Mouse (Mus musculus): ENCODE measurements around the gene Coasy.
A peak's percentile ranks its signal among the peaks of the same experiment; 100 is the strongest.

The Coasy gene

GRCm38 (mm10) chr11:101082208-101083082, at the start of gene Coasy:
TSS of gene Coasy (plus strand) at chr11:101082565.
- DNase-seq (ENCODE audit: low spot score) = peak; percentile 80

DNA sequence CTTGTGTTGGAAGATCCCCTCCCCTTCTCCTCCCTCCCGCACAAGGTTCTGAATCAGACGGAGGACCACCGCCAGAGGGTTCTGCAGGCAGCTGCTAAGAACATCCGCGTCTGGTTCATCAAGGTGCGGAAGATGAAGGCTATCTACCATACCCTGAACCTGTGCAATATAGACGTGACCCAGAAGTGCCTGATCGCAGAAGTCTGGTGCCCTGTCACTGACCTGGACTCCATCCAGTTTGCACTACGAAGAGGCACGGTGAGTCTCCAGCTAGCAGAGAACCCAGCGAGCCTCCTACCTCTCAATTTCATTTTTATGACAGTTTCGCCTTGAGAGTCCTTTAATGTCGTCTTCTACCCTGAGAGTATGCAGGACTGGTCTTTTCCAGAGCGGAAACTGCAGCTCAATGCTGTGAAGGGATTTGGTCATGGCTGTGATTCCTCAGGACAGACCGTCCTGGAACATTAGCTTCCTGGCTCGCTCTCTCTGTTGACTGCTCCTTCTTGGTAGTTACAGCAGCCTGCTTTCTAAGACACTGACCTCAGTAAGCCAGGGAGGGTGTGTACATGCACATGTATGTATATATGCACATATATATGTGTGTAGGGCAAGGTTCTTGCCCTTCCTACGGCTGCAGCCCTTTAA, 48.4 kb upstream of the Coasy start:
- DNase-seq (ENCODE audit: low spot score) = no peak

GRCm38 (mm10) chr11:101034614-101035327, 47.6 kb upstream of the Coasy start:
- peak; percentile 70 for DNase-seq (ENCODE audit: low spot score)

- no peak for DNase-seq (ENCODE audit: low spot score)
Measured at GRCm38 (mm10) chr11:101035328-101035695, 47.1 kb upstream of the Coasy start.

GRCm38 (mm10) chr11:101037795-101038194, 44.6 kb upstream of the Coasy start:
- no peak for DNase-seq (ENCODE audit: low spot score)

GRCm38 (mm10) chr11:101045826-101046225, 36.5 kb upstream of the Coasy start:
- DNase-seq (ENCODE audit: low spot score) = no peak

DNA sequence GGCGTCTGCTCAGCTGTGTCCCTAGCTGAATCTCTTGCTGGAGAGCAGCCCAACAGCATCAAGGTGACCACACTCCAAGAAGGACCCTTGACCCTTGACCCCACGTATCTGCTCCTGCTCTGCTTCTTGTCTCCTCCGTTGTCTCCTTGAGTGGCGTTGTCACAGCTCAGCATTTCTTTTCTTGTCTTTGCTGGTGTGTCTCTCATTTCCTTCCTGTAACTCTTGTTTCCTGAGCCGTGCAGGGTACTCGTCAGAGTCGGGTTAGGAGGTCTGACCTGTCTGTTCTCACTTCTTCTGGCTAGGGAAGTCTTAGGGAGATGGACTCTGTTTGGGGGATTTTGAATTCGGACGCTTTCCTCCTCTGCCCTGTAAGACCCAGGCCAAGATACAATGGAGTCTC, 35.9 kb upstream of the Coasy start:
- no peak for DNase-seq (ENCODE audit: low spot score)

DNA sequence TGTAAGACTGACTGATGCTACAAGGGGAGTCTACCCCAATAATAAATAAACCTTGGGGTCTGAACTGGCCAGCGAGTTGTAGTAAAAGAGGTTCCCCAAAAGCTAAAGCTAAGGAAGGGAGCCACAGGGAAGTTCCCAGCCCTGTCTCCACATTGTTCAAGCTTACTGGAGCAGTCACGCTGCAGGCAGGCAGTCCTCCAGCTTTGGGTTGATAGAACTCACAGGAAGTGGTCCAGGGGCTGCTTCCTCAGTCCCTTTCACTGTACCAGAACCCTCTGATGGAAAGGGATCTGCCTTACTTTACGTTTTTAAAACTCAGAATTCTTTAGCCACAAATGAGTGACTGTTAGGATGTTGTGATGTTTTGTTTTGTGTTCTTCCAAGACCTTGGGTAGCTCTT, 34.9 kb upstream of the Coasy start:
- no peak for DNase-seq (ENCODE audit: low spot score)

GRCm38 (mm10) chr11:101050359-101050758, 32.0 kb upstream of the Coasy start:
- DNase-seq (ENCODE audit: low spot score) = no peak

- no peak for DNase-seq (ENCODE audit: low spot score)
Measured at GRCm38 (mm10) chr11:101051051-101051493, 31.3 kb upstream of the Coasy start.

- DNase-seq (ENCODE audit: low spot score) = no peak
Measured at GRCm38 (mm10) chr11:101051617-101052016, 30.7 kb upstream of the Coasy start.

- DNase-seq (ENCODE audit: low spot score) = no peak
Measured at GRCm38 (mm10) chr11:101052751-101053473, 29.5 kb upstream of the Coasy start.

- DNase-seq (ENCODE audit: low spot score) = no peak
Measured at GRCm38 (mm10) chr11:101053974-101054373, 28.4 kb upstream of the Coasy start.

DNA sequence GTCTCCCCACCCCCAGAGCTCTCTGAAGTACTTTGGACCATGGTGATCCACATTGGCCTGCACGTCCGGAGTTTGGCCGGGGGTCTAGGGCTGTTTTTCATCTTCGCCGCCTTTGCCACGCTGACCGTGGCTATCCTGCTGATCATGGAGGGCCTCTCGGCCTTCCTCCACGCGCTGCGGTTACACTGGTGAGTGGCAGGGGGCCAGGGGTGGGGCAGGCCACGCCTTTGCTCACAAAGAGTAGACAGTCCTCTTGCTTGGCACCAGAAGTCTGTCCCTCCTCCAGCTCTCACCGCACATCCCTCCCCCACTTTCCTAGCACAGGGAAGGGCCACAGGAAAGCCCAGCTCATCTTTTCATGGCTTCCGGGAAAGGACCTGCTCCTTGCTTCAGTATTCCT, 26.9 kb upstream of the Coasy start:
- DNase-seq (ENCODE audit: low spot score) = no peak

DNA sequence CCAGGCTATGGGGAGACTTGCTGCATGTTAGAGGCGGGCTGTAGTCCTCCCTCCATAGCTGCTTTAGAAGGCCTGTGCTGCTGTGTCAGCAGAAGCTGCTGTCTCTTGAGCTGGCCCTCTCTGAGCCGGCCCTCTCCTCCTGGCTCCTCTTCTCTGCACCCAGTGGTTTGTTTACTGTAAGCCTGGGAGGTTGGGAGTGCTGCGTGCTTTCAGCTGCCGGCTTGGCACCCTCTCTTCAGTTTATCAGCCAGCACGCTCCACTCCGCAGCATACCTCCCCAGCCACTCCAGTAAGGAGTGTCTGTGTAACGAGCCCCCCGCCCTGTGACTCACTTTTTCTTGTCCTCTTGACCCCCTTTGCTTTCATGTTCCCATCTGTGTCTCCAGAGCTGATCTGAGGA, 25.5 kb upstream of the Coasy start:
- peak; percentile 83 for DNase-seq (ENCODE audit: low spot score)

DNA sequence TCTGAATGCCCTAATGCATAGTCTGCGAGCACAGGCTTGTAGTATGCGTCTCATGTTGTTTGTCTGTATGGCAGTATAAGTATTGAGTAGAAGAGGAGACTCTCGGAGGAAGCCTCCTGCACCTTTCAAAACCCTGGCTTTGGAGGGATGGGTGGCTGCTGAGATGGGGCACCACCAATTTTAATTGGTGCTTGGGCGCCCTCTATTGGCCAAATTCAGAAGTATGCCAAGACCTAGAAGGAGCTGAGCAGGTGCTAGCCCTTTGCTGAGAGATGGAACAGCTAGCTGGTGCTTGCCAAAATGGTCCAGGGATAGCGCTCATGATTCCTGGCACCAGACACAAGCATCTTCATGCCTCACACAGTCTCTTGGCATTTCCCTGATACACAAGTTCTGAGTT, 24.5 kb upstream of the Coasy start:
- peak; percentile 74 for DNase-seq (ENCODE audit: low spot score)

DNA sequence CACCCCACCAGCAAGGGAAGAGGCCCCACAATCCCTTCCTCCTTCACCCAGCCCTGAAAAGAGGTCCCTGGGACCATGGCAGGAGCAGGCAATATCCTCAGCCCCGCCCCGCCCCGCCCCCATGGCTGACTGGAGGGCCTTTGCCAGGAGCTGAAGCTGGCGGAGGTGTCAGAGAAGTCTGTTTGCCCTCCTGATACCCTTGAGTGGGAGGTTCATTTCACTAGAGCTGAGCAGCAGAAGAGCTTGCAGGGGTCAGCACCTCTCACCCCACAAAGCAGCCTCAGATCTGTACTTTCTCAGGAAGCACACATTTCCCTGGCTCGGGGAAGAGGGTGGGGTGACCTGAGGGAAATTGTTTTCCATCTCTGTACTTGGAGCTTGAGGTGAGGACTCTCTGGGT, 23.6 kb upstream of the Coasy start:
- DNase-seq (ENCODE audit: low spot score) = no peak

GRCm38 (mm10) chr11:101059473-101059872, 22.9 kb upstream of the Coasy start:
- no peak for DNase-seq (ENCODE audit: low spot score)

- peak; percentile 77 for DNase-seq (ENCODE audit: low spot score)
Measured at GRCm38 (mm10) chr11:101060126-101060525, 22.2 kb upstream of the Coasy start.

- DNase-seq (ENCODE audit: low spot score) = no peak
Measured at GRCm38 (mm10) chr11:101061049-101061448, 21.3 kb upstream of the Coasy start.

- DNase-seq (ENCODE audit: low spot score) = no peak
Measured at GRCm38 (mm10) chr11:101062165-101062884, 20.0 kb upstream of the Coasy start.
